Mouse (Mus musculus) mouse embryonic stem cell (cell line): ENCODE data around the gene Pacsin2.
"Not testable (repeated sequence)": the region's sequence is repeated elsewhere in the genome, so short reads cannot be mapped to it uniquely, and the experiment has no call there.

Experiments
- in situ Hi-C, 2 experiments: fragments of 300-500 bp; cut with MboI; formaldehyde crosslinking; loops; 1 replicate in 1 of 2; 3 replicates in 1 of 2; pipeline ENCODE4 v1.14.3; 2019 to 2020; ENCODE audit warnings: low sequenced_read_pairs in 2 of 2, low pct_unique_long_range_greater_than_20kb in 1 of 2, mixed read lengths in 1 of 2; ENCODE audit not compliant: unreplicated experiment in 1 of 2

Gene Pacsin2

DNA sequence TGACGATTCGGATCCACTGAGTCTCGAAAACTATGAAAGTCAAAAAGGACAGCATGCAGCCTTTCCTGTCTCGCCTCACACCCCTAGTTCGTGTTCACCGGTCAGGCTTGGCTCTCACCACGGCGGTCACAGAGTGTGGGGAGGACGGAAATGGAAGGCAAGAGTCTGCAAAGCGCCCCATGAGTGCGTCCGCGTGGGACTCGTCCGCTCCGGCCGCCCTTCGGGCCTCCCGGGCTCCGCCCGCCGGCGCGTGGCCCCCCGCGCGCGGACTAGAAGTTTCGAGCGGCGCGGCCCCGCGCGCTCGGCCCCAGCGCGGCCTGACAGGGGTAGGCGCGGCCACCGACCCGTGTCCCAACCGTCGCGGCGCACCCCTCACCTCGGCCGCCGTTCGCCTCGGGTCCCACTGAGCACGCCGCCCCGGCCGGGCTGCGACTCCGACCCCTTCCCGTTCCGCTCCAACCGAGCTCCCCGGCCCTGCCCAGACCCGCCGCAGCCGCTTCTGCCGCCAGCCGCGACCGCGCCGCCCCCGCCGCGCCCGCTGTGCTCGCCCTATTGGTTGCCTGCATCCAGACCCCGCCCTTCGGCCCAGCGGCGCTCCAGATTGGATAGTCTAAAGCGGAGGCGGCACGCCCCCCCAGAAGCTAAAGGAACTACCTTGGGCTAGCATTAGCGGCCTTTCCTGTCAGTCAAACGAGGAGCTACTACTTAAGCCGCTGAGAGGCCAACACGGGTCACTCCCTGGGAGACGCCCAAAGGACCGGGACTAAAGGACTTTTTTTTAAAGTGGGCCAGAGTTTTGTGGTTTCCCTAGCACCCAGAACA is at the start of gene Pacsin2:
Gene Pacsin2, minus strand, starts transcription at position 524 of the 822 bp plus-strand sequence.
- in situ Hi-C loops, result no loop called here

DNA sequence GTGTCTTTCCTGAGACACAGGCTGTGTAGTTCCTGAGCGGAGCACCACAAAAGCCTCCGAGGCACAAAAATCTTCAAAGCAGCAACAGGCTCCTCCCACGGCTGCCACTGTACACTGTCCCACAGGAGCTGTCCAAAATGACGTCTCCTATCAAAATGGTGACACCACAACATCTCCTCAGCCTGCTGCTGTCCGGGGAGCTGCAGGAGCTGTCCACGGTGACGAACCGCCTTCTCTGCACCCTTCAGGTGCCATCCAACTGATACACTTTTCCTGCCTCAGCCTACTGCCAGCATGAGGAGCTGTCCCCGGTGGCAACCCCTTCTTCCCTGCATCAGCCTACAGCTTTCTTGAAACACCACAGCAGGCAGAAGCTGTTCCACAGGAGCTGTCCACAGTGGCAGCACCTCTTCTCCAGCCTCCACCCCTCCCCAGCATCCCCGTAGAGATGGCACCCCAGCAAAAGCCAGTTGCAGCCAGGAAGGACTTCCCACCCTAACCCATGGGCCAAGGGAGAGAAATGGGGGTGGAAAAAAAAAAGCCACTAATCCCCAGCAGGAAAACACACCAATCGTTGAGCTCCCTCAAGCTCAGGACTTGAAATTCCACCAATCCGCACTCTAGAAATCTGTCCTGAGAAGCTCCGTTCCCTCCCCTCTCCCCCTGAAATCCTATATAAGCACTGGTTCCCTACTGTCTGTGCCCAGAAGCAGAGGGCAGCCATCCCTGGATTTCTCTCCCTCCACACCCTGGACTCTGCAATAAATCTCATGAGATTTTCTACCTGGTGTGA is 48.3 kb upstream of the Pacsin2 start:
- in situ Hi-C loops, result no loop called here

GRCm38 (mm10) chr15:83510805-83511405 is 46.5 kb upstream of the Pacsin2 start, which contains the start of gene Ttll1:
Gene Ttll1, minus strand, starts transcription at chr15:83510893.
- in situ Hi-C loops, result no loop called here

DNA sequence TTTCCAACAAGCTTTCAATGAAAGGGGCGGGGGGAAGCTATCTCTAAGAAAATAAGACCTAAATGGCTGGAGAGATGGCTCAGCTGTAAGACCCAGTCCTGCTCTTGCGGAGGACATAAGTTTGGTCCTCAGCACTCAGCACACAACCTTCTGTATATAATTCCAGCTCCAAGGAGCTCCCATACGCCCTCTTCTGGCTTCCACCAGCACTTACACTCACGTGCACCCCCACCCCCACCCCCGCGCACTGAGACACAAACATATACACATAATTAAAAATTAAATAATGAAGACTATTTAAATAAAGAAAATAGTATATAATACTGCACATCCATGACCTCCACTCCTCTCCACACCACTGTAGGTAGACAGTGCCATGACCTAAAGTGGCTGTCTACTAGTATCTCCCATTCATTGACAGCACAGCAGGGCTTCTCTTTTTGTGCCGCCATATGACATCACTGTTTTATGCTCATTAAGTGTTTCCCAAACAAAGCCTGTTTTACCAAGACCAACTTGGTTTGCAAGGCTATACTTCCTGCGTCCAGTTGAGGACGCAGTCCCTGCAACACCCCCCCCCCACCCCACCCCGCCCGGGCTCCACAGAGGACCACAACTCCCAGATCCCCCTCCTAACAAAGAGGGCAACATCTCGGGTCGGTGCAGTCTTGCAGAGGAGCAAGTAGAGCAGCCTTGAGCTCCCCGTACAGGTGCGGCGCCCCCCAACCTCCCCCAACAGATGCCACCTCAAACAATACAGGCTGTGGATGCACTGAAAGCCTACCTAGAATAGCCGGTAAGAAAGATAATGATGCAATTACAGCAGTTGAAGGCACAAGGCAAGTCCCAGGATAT is 45.8 kb upstream of the Pacsin2 start:
- in situ Hi-C loops, result no loop called here

GRCm38 (mm10) chr15:83501483-83501882 is 37.1 kb upstream of the Pacsin2 start:
- in situ Hi-C loops, result not testable (repeated sequence)

GRCm38 (mm10) chr15:83500352-83500751 is 35.9 kb upstream of the Pacsin2 start:
- in situ Hi-C loops, result no loop called here

- in situ Hi-C loops, result loop anchor here in 1 of 2 experiments (10.0 kb wide), 1 partner anchor 124 kb away; no protein-coding TSS in a partner anchor
Observed at GRCm38 (mm10) chr15:83499211-83499755, 34.9 kb upstream of the Pacsin2 start.

DNA sequence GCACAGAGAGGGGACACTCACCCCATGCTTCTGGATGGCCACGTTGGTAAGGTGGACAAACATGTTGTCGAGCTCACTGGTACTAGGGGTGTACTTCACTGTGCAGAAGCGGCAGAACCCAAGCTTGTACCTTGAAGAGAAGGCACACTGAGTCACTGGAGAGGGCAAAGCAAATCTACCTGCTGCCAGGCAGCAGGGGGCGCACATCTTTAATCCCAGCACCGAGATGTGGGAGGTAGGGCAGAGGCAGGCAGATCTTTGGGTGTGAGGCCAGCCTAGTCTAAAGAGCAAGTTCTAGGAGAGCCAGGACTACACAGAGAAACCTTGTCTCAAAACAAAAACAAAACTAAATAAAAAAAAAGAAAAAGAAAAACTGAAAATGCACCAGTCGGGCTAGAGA is 32.9 kb upstream of the Pacsin2 start:
- in situ Hi-C loops, result loop anchor here in 1 of 2 experiments (10.0 kb wide), 1 partner anchor 122 kb away; no protein-coding TSS in a partner anchor

GRCm38 (mm10) chr15:83495787-83496367 is 31.5 kb upstream of the Pacsin2 start:
- in situ Hi-C loops, result loop anchor here in 1 of 2 experiments (10.0 kb wide), 1 partner anchor 121 kb away; no protein-coding TSS in a partner anchor

DNA sequence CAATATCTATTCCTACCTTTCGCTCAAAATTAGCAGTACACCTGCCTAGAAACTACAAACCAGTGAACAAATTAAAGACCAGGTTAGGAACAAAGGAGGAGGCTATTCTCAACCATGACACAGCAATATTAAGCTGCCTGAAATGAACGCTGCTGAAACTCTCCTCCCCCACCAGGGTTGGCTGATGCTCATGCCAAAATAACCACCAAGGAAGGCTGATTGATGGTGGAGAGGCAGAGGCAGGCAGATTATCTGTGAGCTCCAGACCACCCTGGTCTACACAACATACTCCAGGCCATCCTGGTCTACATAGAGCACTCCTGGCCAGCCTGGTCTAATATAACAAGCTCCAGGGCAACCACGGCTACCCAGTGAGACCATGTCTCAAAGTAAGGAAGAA is 30.8 kb upstream of the Pacsin2 start:
- in situ Hi-C loops, result loop anchor here in 1 of 2 experiments (10.0 kb wide), 1 partner anchor 120 kb away; no protein-coding TSS in a partner anchor

DNA sequence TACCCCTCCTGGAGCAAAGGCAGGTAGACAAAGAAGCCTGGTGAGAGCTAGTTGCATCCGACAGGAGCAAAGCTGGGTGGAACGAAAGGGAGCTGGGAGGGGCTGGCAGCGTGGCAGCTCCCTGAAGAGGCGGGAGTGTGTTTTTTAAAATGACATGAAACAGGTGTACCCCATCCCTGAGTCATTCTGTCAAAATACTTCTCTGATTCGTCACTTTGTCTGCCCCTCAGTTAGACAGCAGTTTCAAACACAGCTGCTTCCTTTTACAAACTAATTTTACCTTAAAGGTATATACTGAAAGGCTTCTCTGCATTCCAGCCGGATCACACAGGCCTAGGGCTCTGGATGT is 30.1 kb upstream of the Pacsin2 start:
- in situ Hi-C loops, result loop anchor here in 1 of 2 experiments (10.0 kb wide), 1 partner anchor 120 kb away; no protein-coding TSS in a partner anchor

- in situ Hi-C loops, result loop anchor here in 1 of 2 experiments (10.0 kb wide), 1 partner anchor 119 kb away; no protein-coding TSS in a partner anchor
Observed at GRCm38 (mm10) chr15:83493856-83494571, 29.6 kb upstream of the Pacsin2 start.

DNA sequence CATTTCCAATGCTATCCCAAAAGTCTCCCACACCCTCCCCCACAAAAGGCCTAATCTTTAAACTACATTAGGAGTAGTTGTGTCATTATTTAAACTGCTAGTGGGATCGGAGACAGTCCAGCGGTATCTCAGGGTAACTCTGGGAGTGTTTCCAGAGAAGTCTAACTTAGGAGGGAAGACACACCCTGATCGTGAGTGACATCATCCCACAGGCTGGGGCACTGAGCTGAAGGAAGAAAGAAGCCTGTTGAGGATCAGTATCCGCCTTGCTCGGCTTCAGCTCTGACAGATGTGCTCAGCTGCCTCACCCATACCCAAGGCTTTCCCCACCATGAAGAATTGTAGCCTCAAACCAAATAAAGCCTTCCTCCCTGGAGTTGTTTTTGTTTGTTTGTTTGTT is 27.5 kb upstream of the Pacsin2 start:
- in situ Hi-C loops, result loop anchor here in 1 of 2 experiments (10.0 kb wide), 1 partner anchor 117 kb away; no protein-coding TSS in a partner anchor

DNA sequence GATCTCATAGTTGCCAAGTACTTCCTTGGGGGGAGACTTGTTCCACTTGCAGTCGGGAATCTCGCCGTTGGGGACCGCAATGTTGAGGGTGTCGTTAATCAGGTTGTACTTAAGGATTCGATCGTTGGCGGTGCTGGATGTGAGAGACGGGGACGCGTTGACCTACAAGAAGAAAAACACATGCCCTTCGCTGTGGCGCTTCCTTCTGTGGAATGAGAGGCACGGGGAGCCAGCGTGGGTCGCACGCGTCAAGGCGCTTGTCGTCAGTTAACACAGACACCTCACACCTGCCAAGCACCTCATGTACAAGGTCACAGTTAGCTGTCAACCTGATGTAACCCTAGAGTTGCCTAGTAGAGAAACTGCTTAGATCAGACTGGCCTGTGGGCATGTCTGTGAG is 25.1 kb upstream of the Pacsin2 start:
- in situ Hi-C loops, result no loop called here

DNA sequence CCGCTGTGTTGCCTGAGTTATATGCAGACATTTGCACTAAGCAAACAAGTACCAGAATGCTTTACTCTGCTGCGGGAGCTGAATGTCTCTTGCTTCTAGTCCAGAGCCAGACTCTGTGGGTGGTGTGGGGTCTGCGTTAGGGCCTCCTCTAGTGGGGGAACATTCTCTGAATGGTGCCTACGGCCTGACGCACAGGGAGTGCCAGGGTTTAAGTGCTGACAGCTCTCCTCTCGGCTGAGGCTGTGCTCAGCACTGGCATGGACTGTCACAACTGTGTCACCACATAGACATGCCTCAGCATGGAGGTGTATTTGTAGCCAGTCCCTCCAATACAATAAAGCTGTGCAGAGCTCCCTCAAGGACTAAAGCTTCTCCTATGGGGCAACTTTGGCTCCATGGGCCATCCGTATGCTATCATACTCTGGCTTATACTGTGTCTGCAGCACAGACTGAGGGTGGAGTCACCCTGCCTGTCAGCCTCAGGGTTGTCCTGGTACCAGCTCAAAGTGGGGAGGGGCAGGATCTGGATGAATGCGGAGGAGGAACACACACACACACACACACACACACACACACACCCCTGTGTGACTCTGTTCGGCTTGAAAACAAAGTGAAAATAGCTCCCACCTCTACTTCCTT is 23.2 kb upstream of the Pacsin2 start:
- in situ Hi-C loops, result no loop called here

DNA sequence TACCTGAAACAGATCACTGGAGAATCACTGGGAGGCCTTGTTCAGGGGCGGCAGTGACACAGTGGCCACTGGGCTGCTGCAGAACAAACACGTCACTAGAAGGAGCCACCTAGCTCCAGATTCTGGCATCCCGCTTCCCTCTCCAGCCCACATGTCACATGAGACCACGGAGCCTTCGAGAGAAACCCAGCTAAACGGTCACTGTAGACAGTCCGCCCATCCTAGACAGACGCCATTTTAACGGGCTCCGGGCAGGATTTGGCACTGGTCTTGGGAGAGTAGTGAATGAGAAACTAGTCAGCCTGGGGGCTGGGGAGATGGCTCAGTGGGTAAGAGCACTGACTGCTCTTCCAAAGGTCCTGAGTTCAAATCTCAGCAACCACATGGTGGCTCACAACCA is 19.9 kb upstream of the Pacsin2 start:
- in situ Hi-C loops, result no loop called here
